Mouse (Mus musculus) C2C12 (cell line): ENCODE results near the gene Oxsr1. TPM values are rescaled to one million over a fixed set of nuclear protein-coding genes. Genes with fewer than 3 reads are reported as not detected.

ENCODE experiments used
- H3K27me3 ChIP-seq: one replicate; pipeline ENCODE4 v1.6.1; 2011; ENCODE audit not compliant: control insufficient read depth, insufficient read depth, insufficient read length
- H3K36me3 ChIP-seq: one replicate; pipeline ENCODE4 v1.6.1; 2011; ENCODE audit not compliant: control insufficient read depth, insufficient read depth
- H3K4me3 ChIP-seq: one replicate; pipeline ENCODE4 v1.5.1; 2011; ENCODE audit warnings: mild to moderate bottlenecking, control low read depth; ENCODE audit not compliant: poor library complexity, insufficient read depth, severe bottlenecking
- H3K79me2 ChIP-seq: one replicate; pipeline ENCODE4 v1.6.1; 2011; ENCODE audit not compliant: control insufficient read depth, insufficient read depth
- H3K79me3 ChIP-seq: one replicate; pipeline ENCODE4 v1.6.1; 2011; ENCODE audit warnings: low read depth, control low read depth
- H3ac ChIP-seq: one replicate; pipeline ENCODE3; 2011; ENCODE audit warnings: low read depth; ENCODE audit not compliant: control insufficient read depth, insufficient read length
- CEBPB ChIP-seq: IDR thresholded peaks from one replicate; pipeline ENCODE4 v1.6.1; 2011; ENCODE audit warnings: low read depth, mild to moderate bottlenecking, control low read depth, moderate library complexity
- CTCF ChIP-seq: IDR thresholded peaks from one replicate; pipeline ENCODE4 v1.5.1; 2011; ENCODE audit not compliant: control insufficient read depth, insufficient read depth, insufficient read length
- FOSL1 ChIP-seq: IDR thresholded peaks from one replicate; pipeline ENCODE4 v1.8.0; 2011; ENCODE audit warnings: mild to moderate bottlenecking, low read length; ENCODE audit not compliant: poor library complexity, insufficient read depth, severe bottlenecking
- MAX ChIP-seq: IDR thresholded peaks from one replicate; pipeline ENCODE4 v1.6.1; 2011; ENCODE audit warnings: mild to moderate bottlenecking, control low read depth
- MYOD1 ChIP-seq: IDR thresholded peaks from one replicate; pipeline ENCODE4 v1.6.1; 2011; ENCODE audit warnings: low read depth; ENCODE audit not compliant: control insufficient read depth, insufficient read length
- MYOG ChIP-seq: IDR thresholded peaks from one replicate; pipeline ENCODE4 v1.6.1; 2011; ENCODE audit not compliant: control insufficient read depth, insufficient read length; ENCODE audit errors: extremely low read depth
- USF1 ChIP-seq: IDR thresholded peaks from one replicate; pipeline ENCODE4 v1.6.1; 2011; ENCODE audit warnings: low read depth, mild to moderate bottlenecking, control low read depth, moderate library complexity
- polyA plus RNA-seq: library from polyadenylated mRNA; unstranded; fragments of >200 nt; fragmentation: generic; extraction: Trizol; gene quantifications from one replicate; pipeline ENCODE4 v1.2.1, GENCODE M21; 2012; ENCODE audit warnings: missing spikeins

Oxsr1 gene
- polyA plus RNA-seq, 1 experiment, result 13.0 TPM

DNA sequence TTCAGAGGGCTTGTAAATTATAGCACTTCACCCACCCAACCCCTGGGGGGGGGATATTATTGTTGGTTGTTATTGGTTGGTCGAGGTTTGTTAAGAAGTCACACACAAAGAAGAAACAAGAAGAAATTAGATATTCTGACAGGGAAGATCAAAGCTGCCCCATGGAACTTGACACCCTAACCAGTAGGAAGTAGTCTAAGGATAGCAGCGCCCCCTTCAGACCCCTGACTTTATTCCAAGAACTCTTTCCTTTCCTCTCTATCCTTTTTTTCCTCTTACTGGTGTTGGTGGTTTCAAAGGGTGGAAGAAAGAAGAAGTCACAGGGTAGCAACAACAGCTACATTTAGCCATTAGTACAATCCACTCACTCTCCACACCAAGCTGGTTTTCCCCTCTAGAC is 68.0 kb downstream of the Oxsr1 start:
- TF ChIP-seq USF1, result no peak
- TF ChIP-seq CTCF, result no peak
- no peak for TF ChIP-seq FOSL1
- no peak for TF ChIP-seq CEBPB
- TF ChIP-seq MYOD1, result no peak
- no peak for TF ChIP-seq MAX
- no peak for TF ChIP-seq MYOG
- peaks cover 54% of the 10 kb centered on the region for H3K36me3 ChIP-seq
- no peak overlapping the region for H3K4me3 ChIP-seq
- H3K27me3 ChIP-seq, result no peaks in the 10 kb centered on the region
- H3ac ChIP-seq, result no peak overlapping the region
- H3K79me3 ChIP-seq, result no peaks in the 10 kb centered on the region
- H3K79me2 ChIP-seq, result no peaks in the 10 kb centered on the region

DNA sequence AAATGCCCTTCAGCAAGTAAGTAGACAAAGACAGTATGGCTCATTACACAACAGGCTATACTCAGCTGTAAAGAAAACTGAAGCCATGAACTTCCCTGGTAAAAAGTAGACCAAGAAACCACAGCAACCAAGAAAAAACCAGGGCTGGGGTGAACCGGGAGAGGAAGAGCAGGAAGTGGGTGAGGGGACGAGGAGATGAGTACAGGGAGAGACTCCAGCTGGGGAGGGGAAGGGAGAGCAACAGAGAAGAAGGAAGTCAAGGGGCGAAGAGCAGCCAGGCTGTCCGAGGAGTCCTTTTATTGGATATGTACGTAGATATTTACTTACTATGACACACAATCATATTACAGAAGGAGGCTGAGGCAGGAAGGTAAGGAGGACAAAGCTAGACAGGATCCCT is 74.2 kb downstream of the Oxsr1 start:
- Histone ChIP-seq H3ac (no peak overlapping the region), H3K79me2 (no peaks in the 10 kb centered on the region), H3K79me3 (no peaks in the 10 kb centered on the region), H3K4me3 (no peak overlapping the region), H3K36me3 (peaks cover 44% of the 10 kb centered on the region), H3K27me3 (no peaks in the 10 kb centered on the region)
- TF ChIP-seq CEBPB, result no peak
- no peak for TF ChIP-seq FOSL1
- TF ChIP-seq MAX, result no peak
- no peak for TF ChIP-seq MYOG
- no peak for TF ChIP-seq MYOD1
- TF ChIP-seq USF1, result no peak
- TF ChIP-seq CTCF, result no peak

DNA sequence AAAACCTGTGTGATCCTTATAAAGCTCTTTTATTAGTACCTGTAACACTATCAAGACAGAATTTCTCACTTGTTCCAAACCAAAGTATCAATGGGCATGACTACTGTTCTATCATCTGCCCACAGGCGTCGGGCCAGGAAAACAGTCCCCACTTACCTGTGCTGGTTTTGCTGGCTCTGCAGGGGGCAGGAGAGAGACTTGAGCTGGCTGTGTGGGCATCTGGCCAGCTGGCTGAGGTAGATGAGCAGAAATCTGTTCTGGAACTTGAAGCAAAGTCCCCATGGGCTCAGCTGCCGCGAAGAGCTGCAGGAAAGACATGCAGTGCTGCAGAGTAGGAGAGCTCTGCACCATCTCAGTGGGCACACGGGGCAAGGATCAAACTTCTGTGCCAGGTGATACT is 75.4 kb downstream of the Oxsr1 start:
- TF ChIP-seq CEBPB (no peak), FOSL1 (no peak), MAX (no peak)
- Histone ChIP-seq H3ac (no peak overlapping the region), H3K79me2 (no peaks in the 10 kb centered on the region), H3K4me3 (no peak overlapping the region), H3K36me3 (peaks cover 44% of the 10 kb centered on the region), H3K79me3 (no peaks in the 10 kb centered on the region), H3K27me3 (no peaks in the 10 kb centered on the region)

DNA sequence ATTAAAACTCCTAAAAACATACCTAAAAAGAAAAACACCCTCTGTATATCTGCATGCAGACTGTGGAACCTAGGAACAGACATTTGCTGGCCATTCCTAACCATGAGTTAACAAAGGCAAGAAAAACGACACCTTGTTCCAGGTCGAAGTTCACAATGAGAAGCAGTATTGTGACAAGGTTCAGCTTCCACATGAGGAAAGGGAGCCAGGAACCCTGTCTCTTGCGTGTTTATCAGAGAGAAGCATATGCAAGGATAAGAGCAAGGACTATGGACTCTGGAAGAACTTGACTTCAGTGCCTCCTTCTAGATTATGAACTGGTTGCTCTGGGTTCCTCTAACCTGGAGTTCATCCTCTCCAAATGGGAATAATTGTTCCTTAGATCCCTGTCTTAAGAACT is 78.2 kb downstream of the Oxsr1 start:
- TF ChIP-seq FOSL1 (no peak), MYOD1 (no peak), MYOG (no peak), CEBPB (no peak), MAX (no peak), USF1 (no peak), CTCF (no peak)
- Histone ChIP-seq H3K79me3 (no peaks in the 10 kb centered on the region), H3ac (no peak overlapping the region), H3K36me3 (peaks cover 49% of the 10 kb centered on the region), H3K4me3 (no peak overlapping the region), H3K79me2 (no peaks in the 10 kb centered on the region), H3K27me3 (no peaks in the 10 kb centered on the region)

DNA sequence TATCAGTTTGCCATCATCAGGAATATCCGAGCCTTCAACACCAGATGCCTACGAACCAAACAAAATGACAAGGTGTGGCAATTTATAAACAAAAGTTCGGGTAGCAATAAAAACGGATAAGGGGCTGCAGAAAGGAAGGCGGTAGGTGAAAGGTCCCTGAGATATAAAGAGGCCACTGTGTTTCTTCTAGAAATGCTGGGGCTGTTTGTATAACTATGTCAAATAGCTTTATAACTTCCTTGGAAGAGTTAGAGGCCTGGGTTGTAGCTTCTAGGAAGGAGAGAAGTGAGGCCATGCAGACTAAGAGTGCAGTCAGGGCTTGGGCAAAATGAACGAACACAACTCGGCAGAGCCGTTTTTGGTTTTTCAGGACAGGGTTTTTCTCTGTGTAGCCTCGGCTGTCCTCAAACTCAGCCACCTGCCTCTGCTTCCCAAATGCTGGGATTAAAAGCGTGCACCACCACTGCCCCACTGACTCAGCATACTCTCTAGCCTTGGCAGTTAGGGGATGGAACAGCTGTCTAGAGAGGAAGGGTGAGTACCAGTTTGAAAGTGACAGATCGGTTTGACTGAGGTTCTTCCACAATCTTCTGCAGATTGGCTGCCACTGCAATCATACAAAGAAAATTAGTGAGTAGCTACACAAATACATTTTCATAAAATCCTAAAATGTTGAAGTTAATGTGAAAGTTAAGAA is 80.9 kb downstream of the Oxsr1 start:
- no peaks in the 10 kb centered on the region for H3K79me3 ChIP-seq
- peaks cover 46% of the 10 kb centered on the region for H3K36me3 ChIP-seq
- no peak overlapping the region for H3ac ChIP-seq
- no peak overlapping the region for H3K4me3 ChIP-seq
- H3K79me2 ChIP-seq, result no peaks in the 10 kb centered on the region
- H3K27me3 ChIP-seq, result no peaks in the 10 kb centered on the region
- TF ChIP-seq FOSL1 (no peak), MAX (no peak), MYOG (no peak), CEBPB (no peak), USF1 (no peak), CTCF (no peak), MYOD1 (no peak)
